In genomic region chr14:117879313-117879712, GRCm38 (mm10) we compare ENCODE assay signal across 10 mouse cellular contexts.
DNase-seq lines count a peak whose midpoint lies in the region; ATAC-seq and TF ChIP-seq lines count a peak whose summit lies in the region.
"Had no signal": no experiment of that assay in that cellular context is flagged by ENCODE, and none has a peak within 500 bp of the region (broad histone marks: within the 10 kb centered on the region; RNA-seq: fewer than 3 reads in every experiment).

No protein-coding gene starts in this region.

- H3K4me1 ChIP-seq in heart, embryonic 16.5 days (ENCODE audit: control insufficient read depth, insufficient read depth, low read length): no peaks in the 10 kb centered on the region
- no peaks in the 10 kb centered on the region for H3K4me1 ChIP-seq in heart, embryonic 12.5 days (replicated peaks)
- peaks cover 5% of the 10 kb centered on the region; the same call in 1 of the 2 replicates for H3K4me1 ChIP-seq in lung, embryonic 15.5 days
- H3K4me1 ChIP-seq in lung, adult 2 months (ENCODE audit: control insufficient read depth, insufficient read depth, low read length): no peaks in the 10 kb centered on the region
- H3K4me1 ChIP-seq in bone marrow, adult 2 months (ENCODE audit: control insufficient read depth, insufficient read depth, low read length): no peaks in the 10 kb centered on the region
- no peaks in the 10 kb centered on the region for H3K4me1 ChIP-seq in lung, postnatal 0 days (ENCODE audit: insufficient read depth, low read depth, low read length)

- TF ChIP-seq EP300 in lung, postnatal 0 days (IDR thresholded peaks at IDR 0.05): no peak

- 0 out of 2 replicates have a peak, but pooled peaks have one; percentile 32 for ATAC-seq in heart, embryonic 16.5 days (replicated peaks; ENCODE audit: extremely low read depth, insufficient read depth, low FRiP score)
- ATAC-seq in heart, embryonic 12.5 days (ENCODE audit: insufficient number of reproducible peaks, low FRiP score): no peak
- peak; percentile 85; the same call in 1 of the 2 replicates for ATAC-seq in lung, embryonic 15.5 days (ENCODE audit: borderline replicate concordance, extremely low read depth, low FRiP score, low TSS enrichment)
- ATAC-seq in lung, postnatal 0 days: peak; percentile 43; the same call in 1 of the 2 replicates

- no peak for DNase-seq in lung, adult 2 months
- DNase-seq in lung, postnatal 0 days (ENCODE audit: low spot score): peak; percentile 46
- no peak for DNase-seq in ovary, postnatal 10 days (ENCODE audit: low spot score)
- DNase-seq in embryo, embryonic 9.5 days (ENCODE audit: extremely low spot score): no peak
- DNase-seq: thymus, postnatal 36 days had no signal

- no peaks in the 10 kb centered on the region; the same call in 1 of the 2 replicates for H3K9me3 ChIP-seq in heart, embryonic 16.5 days (replicated peaks; ENCODE audit: control insufficient read depth, low read length)
- peaks cover 4% of the 10 kb centered on the region; the same call in 1 of the 2 replicates for H3K9me3 ChIP-seq in heart, embryonic 12.5 days (replicated peaks)
- H3K9me3 ChIP-seq in lung, embryonic 15.5 days: no peaks in the 10 kb centered on the region
- no peaks in the 10 kb centered on the region for H3K9me3 ChIP-seq in lung, postnatal 0 days (ENCODE audit: low read length)

- no peak overlapping the region for H3K4me3 ChIP-seq in heart, embryonic 16.5 days (ENCODE audit: low read length)
- H3K4me3 ChIP-seq in heart, embryonic 12.5 days: no peak overlapping the region
- H3K4me3 ChIP-seq in lung, embryonic 15.5 days: no peak overlapping the region
- H3K4me3 ChIP-seq in lung, adult 2 months (replicated peaks; ENCODE audit: extremely low read depth, low read depth, low read length): no peak overlapping the region
- no peak overlapping the region for H3K4me3 ChIP-seq in bone marrow, adult 2 months (replicated peaks; ENCODE audit: control insufficient read depth, low read depth, low read length)
- no peak overlapping the region for H3K4me3 ChIP-seq in lung, postnatal 0 days (ENCODE audit: low read depth, low read length)

- no peak overlapping the region for H3K27ac ChIP-seq in heart, embryonic 16.5 days (ENCODE audit: low read length)
- H3K27ac ChIP-seq in heart, embryonic 12.5 days (ENCODE audit: poor library complexity, severe bottlenecking): no peak overlapping the region
- H3K27ac ChIP-seq in lung, embryonic 15.5 days: no peak overlapping the region
- no peak overlapping the region for H3K27ac ChIP-seq in bone marrow, adult 2 months (ENCODE audit: control insufficient read depth, insufficient read depth, low read depth, low read length, poor library complexity)
- H3K27ac ChIP-seq in lung, postnatal 0 days (ENCODE audit: low read length): no peak overlapping the region
- H3K27ac ChIP-seq: macrophage had no signal

- H3K9ac ChIP-seq in heart, embryonic 16.5 days (ENCODE audit: low read length): no peak overlapping the region
- no peak overlapping the region for H3K9ac ChIP-seq in heart, embryonic 12.5 days
- H3K9ac ChIP-seq in lung, embryonic 15.5 days: no peak overlapping the region
- H3K9ac ChIP-seq in lung, postnatal 0 days (replicated peaks; ENCODE audit: low read depth): no peak overlapping the region

- TF ChIP-seq POLR2A in lung, adult 2 months (IDR thresholded peaks at IDR 0.05; ENCODE audit: borderline replicate concordance, extremely low read depth, low read depth, low read length): no peak
- no peak for TF ChIP-seq POLR2A in bone marrow, adult 2 months (IDR thresholded peaks at IDR 0.05; ENCODE audit: borderline replicate concordance, control insufficient read depth, low read depth, low read length)

- no peaks in the 10 kb centered on the region for H3K36me3 ChIP-seq in heart, embryonic 16.5 days (ENCODE audit: control insufficient read depth, insufficient read depth)
- H3K36me3 ChIP-seq in heart, embryonic 12.5 days: no peaks in the 10 kb centered on the region
- no peaks in the 10 kb centered on the region for H3K36me3 ChIP-seq in lung, embryonic 15.5 days
- no peaks in the 10 kb centered on the region for H3K36me3 ChIP-seq in lung, postnatal 0 days (ENCODE audit: insufficient read depth, low read length)

- H3K27me3 ChIP-seq in heart, embryonic 16.5 days (ENCODE audit: control insufficient read depth, insufficient read depth, low read length): no peaks in the 10 kb centered on the region; the same call in 1 of the 2 replicates
- H3K27me3 ChIP-seq in heart, embryonic 12.5 days (replicated peaks): no peaks in the 10 kb centered on the region
- no peaks in the 10 kb centered on the region for H3K27me3 ChIP-seq in lung, embryonic 15.5 days
- no peaks in the 10 kb centered on the region for H3K27me3 ChIP-seq in lung, postnatal 0 days (replicated peaks; ENCODE audit: insufficient read depth, low read length)

- WGBS in heart, embryonic 16.5 days: 68% methylated on average over 9 of the region's 9 CpGs
- 72% methylated on average over 9 of the region's 9 CpGs for WGBS in heart, embryonic 12.5 days
- WGBS in lung, embryonic 15.5 days: 59% methylated on average over 9 of the region's 9 CpGs
- WGBS in lung, adult 2 months: 66% methylated on average over 9 of the region's 9 CpGs
- WGBS in bone marrow, adult 2 months: 87% methylated on average over 9 of the region's 9 CpGs
- WGBS in lung, postnatal 0 days: 46% methylated on average over 9 of the region's 9 CpGs

- no peak for TF ChIP-seq CTCF in lung, adult 2 months (IDR thresholded peaks at IDR 0.05; ENCODE audit: insufficient read depth, low read length)
- TF ChIP-seq CTCF in bone marrow, adult 2 months (IDR thresholded peaks at IDR 0.05; ENCODE audit: control insufficient read depth, insufficient read depth, low read length): 0 out of 2 replicates have a peak, but pooled peaks have one; percentile 6
- peak; percentile 64 for TF ChIP-seq CTCF in lung, postnatal 0 days (IDR thresholded peaks at IDR 0.05)

- no peak overlapping the region for H3K4me2 ChIP-seq in heart, embryonic 16.5 days (ENCODE audit: low read depth, low read length)
- no peak overlapping the region for H3K4me2 ChIP-seq in heart, embryonic 12.5 days
- no peak overlapping the region for H3K4me2 ChIP-seq in lung, embryonic 15.5 days
- H3K4me2 ChIP-seq in lung, postnatal 0 days (replicated peaks; ENCODE audit: low read depth, low read length): no peak overlapping the region
